Mouse (Mus musculus): ENCODE measurements around the gene Slc39a9. TPM values are rescaled to one million over a fixed set of nuclear protein-coding genes. Genes with fewer than 3 reads are reported as not detected.

Gene Slc39a9
- polyA plus RNA-seq (2012; ENCODE audit: insufficient read depth, insufficient read length, missing spikeins) = 22.0 and 25.9 TPM in 2 replicates

- peaks cover 15% of the 10 kb centered on the region for H3K4me1 ChIP-seq (ENCODE audit: control insufficient read depth, insufficient read depth, low read length)
- TF ChIP-seq POLR2A (IDR thresholded peaks at IDR 0.05; ENCODE audit: borderline replicate concordance, low read depth, low read length) = no peak
- TF ChIP-seq CTCF (IDR thresholded peaks at IDR 0.05; ENCODE audit: low read depth, low read length) = no peak
- H3K27ac ChIP-seq (ENCODE audit: insufficient read depth, low read depth, low read length) = peak within 1 kb of the TSS; percentile 74
- peak within 1 kb of the TSS; percentile 79 for H3K4me3 ChIP-seq (ENCODE audit: insufficient read depth, low read length)
Observed at GRCm38 (mm10) chr12:80643693-80644505, at the start of gene Slc39a9, which contains the start of gene Erh. Slc39a9 (plus strand) TSS chr12:80643883. Erh (minus strand) TSS chr12:80644341.

GRCm38 (mm10) chr12:80594141-80594540 lies 49.5 kb upstream of the Slc39a9 start:
- Histone ChIP-seq H3K27ac (ENCODE audit: insufficient read depth, low read depth, low read length) (no peak overlapping the region), H3K4me3 (ENCODE audit: insufficient read depth, low read length) (no peak overlapping the region), H3K4me1 (ENCODE audit: control insufficient read depth, insufficient read depth, low read length) (no peaks in the 10 kb centered on the region)
- TF ChIP-seq POLR2A (IDR thresholded peaks at IDR 0.05; ENCODE audit: borderline replicate concordance, low read depth, low read length) = no peak
- no peak for TF ChIP-seq CTCF (IDR thresholded peaks at IDR 0.05; ENCODE audit: low read depth, low read length)

DNA sequence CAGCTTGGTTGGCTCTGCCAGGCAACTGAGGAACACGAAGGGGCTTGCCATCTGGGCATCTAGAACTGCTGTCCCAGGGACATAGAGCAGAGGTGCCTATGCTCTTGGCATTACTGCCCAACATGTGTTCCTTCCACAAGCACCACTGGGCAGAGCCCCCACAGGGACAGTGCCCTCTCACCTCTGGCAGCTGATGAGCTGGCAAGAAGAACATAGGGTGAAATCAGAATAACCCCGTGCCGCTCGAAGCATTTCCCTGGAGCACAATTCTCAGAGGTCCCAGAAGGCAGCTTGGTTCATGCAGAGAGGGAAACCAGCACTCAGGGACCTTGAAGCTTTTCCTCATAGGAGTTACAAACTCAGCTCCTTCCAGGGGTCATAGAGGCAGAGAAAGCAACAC lies 48.9 kb upstream of the Slc39a9 start:
- Histone ChIP-seq H3K4me1 (ENCODE audit: control insufficient read depth, insufficient read depth, low read length) (no peaks in the 10 kb centered on the region), H3K27ac (ENCODE audit: insufficient read depth, low read depth, low read length) (no peak overlapping the region), H3K4me3 (ENCODE audit: insufficient read depth, low read length) (no peak overlapping the region)
- TF ChIP-seq POLR2A (IDR thresholded peaks at IDR 0.05; ENCODE audit: borderline replicate concordance, low read depth, low read length) (no peak), CTCF (IDR thresholded peaks at IDR 0.05; ENCODE audit: low read depth, low read length) (no peak)

- Histone ChIP-seq H3K27ac (ENCODE audit: insufficient read depth, low read depth, low read length) (no peak overlapping the region), H3K4me1 (ENCODE audit: control insufficient read depth, insufficient read depth, low read length) (no peaks in the 10 kb centered on the region), H3K4me3 (ENCODE audit: insufficient read depth, low read length) (no peak overlapping the region)
- no peak for TF ChIP-seq POLR2A (IDR thresholded peaks at IDR 0.05; ENCODE audit: borderline replicate concordance, low read depth, low read length)
- no peak for TF ChIP-seq CTCF (IDR thresholded peaks at IDR 0.05; ENCODE audit: low read depth, low read length)
Observed at GRCm38 (mm10) chr12:80595566-80595965, 48.1 kb upstream of the Slc39a9 start.

- Histone ChIP-seq H3K4me1 (ENCODE audit: control insufficient read depth, insufficient read depth, low read length) (no peaks in the 10 kb centered on the region), H3K4me3 (ENCODE audit: insufficient read depth, low read length) (no peak overlapping the region), H3K27ac (ENCODE audit: insufficient read depth, low read depth, low read length) (no peak overlapping the region)
- TF ChIP-seq CTCF (IDR thresholded peaks at IDR 0.05; ENCODE audit: low read depth, low read length) = no peak
- no peak for TF ChIP-seq POLR2A (IDR thresholded peaks at IDR 0.05; ENCODE audit: borderline replicate concordance, low read depth, low read length)
Observed at GRCm38 (mm10) chr12:80595968-80596367, 47.7 kb upstream of the Slc39a9 start.

DNA sequence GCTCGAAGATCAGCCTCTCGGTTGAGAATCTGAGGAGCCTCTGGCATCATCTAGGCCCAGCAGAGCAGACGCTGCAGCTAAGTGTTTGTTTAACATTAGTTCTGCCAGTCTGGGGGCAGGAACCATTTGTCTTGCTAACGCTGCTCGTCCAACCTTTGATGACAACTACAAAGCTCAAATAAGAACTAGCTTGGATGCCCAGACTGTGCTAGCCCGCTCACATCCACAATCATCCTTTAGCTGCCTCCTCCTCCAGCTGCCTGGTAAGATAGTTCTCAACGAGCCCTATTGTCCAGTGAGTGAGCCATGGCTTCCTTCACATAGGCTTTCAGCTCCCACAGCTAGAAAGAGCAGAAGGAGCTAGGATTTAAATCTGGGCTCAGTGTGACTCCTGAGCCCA lies 45.4 kb upstream of the Slc39a9 start:
- H3K27ac ChIP-seq (ENCODE audit: insufficient read depth, low read depth, low read length) = no peak overlapping the region
- H3K4me3 ChIP-seq (ENCODE audit: insufficient read depth, low read length) = no peak overlapping the region
- no peaks in the 10 kb centered on the region; the same call in 1 of the 2 replicates for H3K4me1 ChIP-seq (ENCODE audit: control insufficient read depth, insufficient read depth, low read length)
- TF ChIP-seq POLR2A (IDR thresholded peaks at IDR 0.05; ENCODE audit: borderline replicate concordance, low read depth, low read length) (no peak), CTCF (IDR thresholded peaks at IDR 0.05; ENCODE audit: low read depth, low read length) (no peak)

GRCm38 (mm10) chr12:80598756-80599155 lies 44.9 kb upstream of the Slc39a9 start:
- Histone ChIP-seq H3K4me1 (ENCODE audit: control insufficient read depth, insufficient read depth, low read length) (peaks cover 5% of the 10 kb centered on the region; the same call in 1 of the 2 replicates), H3K4me3 (ENCODE audit: insufficient read depth, low read length) (no peak overlapping the region), H3K27ac (ENCODE audit: insufficient read depth, low read depth, low read length) (no peak overlapping the region)
- TF ChIP-seq POLR2A (IDR thresholded peaks at IDR 0.05; ENCODE audit: borderline replicate concordance, low read depth, low read length) (no peak), CTCF (IDR thresholded peaks at IDR 0.05; ENCODE audit: low read depth, low read length) (no peak)

- Histone ChIP-seq H3K27ac (ENCODE audit: insufficient read depth, low read depth, low read length) (no peak overlapping the region), H3K4me3 (ENCODE audit: insufficient read depth, low read length) (no peak overlapping the region), H3K4me1 (ENCODE audit: control insufficient read depth, insufficient read depth, low read length) (peaks cover 5% of the 10 kb centered on the region; the same call in 1 of the 2 replicates)
- no peak for TF ChIP-seq CTCF (IDR thresholded peaks at IDR 0.05; ENCODE audit: low read depth, low read length)
- no peak for TF ChIP-seq POLR2A (IDR thresholded peaks at IDR 0.05; ENCODE audit: borderline replicate concordance, low read depth, low read length)
Observed at GRCm38 (mm10) chr12:80601597-80602269, 42.0 kb upstream of the Slc39a9 start.

DNA sequence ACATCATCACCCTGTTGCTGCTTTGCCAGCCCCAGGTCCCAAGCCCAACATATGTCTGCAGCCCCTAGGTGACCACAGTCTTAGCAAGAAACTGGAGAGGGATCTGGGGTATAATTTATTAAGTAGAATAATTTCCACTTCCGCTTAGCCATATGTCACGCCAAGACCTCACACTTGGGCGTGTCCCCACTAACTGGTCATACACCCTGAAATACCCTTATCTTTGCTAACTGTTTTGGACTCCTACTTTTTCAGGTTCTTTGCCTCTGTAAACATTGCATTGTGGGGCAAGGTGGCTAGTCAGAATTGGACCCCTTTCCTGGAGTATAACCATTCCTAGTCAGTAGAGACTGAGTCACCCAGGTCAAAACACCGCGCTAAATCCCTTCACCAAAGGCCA lies 41.3 kb upstream of the Slc39a9 start:
- H3K27ac ChIP-seq (ENCODE audit: insufficient read depth, low read depth, low read length) = no peak overlapping the region
- peaks cover 5% of the 10 kb centered on the region; the same call in 1 of the 2 replicates for H3K4me1 ChIP-seq (ENCODE audit: control insufficient read depth, insufficient read depth, low read length)
- no peak for TF ChIP-seq POLR2A (IDR thresholded peaks at IDR 0.05; ENCODE audit: borderline replicate concordance, low read depth, low read length)
- TF ChIP-seq CTCF (IDR thresholded peaks at IDR 0.05; ENCODE audit: low read depth, low read length) = no peak

DNA sequence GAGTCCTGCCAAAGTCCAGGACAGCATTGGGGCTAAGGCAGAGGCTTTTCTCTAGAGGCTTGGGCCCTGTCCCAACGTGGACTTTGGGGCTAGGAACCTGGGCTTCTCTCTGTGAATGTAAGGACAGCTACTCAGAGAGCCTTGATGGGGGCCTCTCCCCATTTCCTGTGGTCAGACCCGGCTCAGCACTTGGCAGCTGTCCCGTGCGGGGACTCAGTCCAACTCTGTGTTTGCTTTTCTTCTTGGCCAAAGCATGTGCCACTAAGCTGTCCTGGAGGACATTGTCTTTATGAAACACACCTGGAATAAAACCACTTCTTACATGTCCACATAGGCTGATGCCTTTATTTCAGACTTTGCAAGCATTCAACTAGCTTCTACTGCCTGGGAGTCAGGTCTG lies 40.1 kb upstream of the Slc39a9 start:
- Histone ChIP-seq H3K27ac (ENCODE audit: insufficient read depth, low read depth, low read length) (no peak overlapping the region), H3K4me1 (ENCODE audit: control insufficient read depth, insufficient read depth, low read length) (peaks cover 5% of the 10 kb centered on the region; the same call in 1 of the 2 replicates), H3K4me3 (ENCODE audit: insufficient read depth, low read length) (no peak overlapping the region)
- no peak for TF ChIP-seq POLR2A (IDR thresholded peaks at IDR 0.05; ENCODE audit: borderline replicate concordance, low read depth, low read length)

More for the DNA sequence above, 41.3 kb upstream of the Slc39a9 start:
- H3K4me3 ChIP-seq (ENCODE audit: insufficient read depth, low read length) = no peak overlapping the region
